Comparison of ENCODE assay signal across 8 mouse cellular contexts in genomic region chr17:45563655-45564530, GRCm38 (mm10). TPM values are rescaled to one million over a fixed set of nuclear protein-coding genes. Genes with fewer than 3 reads are reported as not detected.
DNase-seq lines count a peak whose midpoint lies in the region; ATAC-seq and TF ChIP-seq lines count a peak whose summit lies in the region.

Gene Slc35b2 (plus strand): TSS chr17:45563874.

- intact Hi-C loops in heart, postnatal 25 days (cut with DNase I) = loop anchor here (10.0 kb wide), 1 partner anchor 471 kb away; the partner anchor contains the start of gene Vegfa

- peak; percentile 85 for TF ChIP-seq CTCF in ES-Bruce4 (IDR thresholded peaks at IDR 0.05; ENCODE audit: low read depth, low read length)
- peak; percentile 89 for TF ChIP-seq CTCF in layer of hippocampus, adult 2 months (conservative IDR thresholded peaks at IDR 0.05)
- TF ChIP-seq CTCF in lung, embryonic 14.5 days (IDR thresholded peaks at IDR 0.05; ENCODE audit: low read depth) = peak; percentile 92

- H3K9me3 ChIP-seq in ES-Bruce4 (replicated peaks; ENCODE audit: control insufficient read depth, insufficient read depth, low read length, poor library complexity, severe bottlenecking) = no peaks in the 10 kb centered on the region
- no peaks in the 10 kb centered on the region for H3K9me3 ChIP-seq in forebrain, embryonic 16.5 days (ENCODE audit: control insufficient read depth, low read length)
- no peaks in the 10 kb centered on the region for H3K9me3 ChIP-seq in lung, embryonic 14.5 days (ENCODE audit: low read depth, low read length)

- no peaks in the 10 kb centered on the region for H3K4me1 ChIP-seq in ES-Bruce4 (ENCODE audit: control insufficient read depth, insufficient read depth, low read length)
- peaks cover 15% of the 10 kb centered on the region for H3K4me1 ChIP-seq in forebrain, embryonic 16.5 days (replicated peaks; ENCODE audit: control insufficient read depth, insufficient read depth, low read length)
- H3K4me1 ChIP-seq in lung, embryonic 14.5 days (ENCODE audit: insufficient read depth) = peaks cover 7% of the 10 kb centered on the region

- no peak within 1 kb of the TSS for H3K27ac ChIP-seq in ES-Bruce4 (ENCODE audit: insufficient read depth, low read length)
- H3K27ac ChIP-seq in forebrain, embryonic 16.5 days (ENCODE audit: low read length) = peak within 1 kb of the TSS; percentile 85
- H3K27ac ChIP-seq in layer of hippocampus, adult 2 months = peak within 1 kb of the TSS; percentile 94
- H3K27ac ChIP-seq in lung, embryonic 14.5 days (ENCODE audit: low read depth) = peak within 1 kb of the TSS; percentile 72

- peak within 1 kb of the TSS; percentile 85 for H3K4me3 ChIP-seq in ES-Bruce4 (ENCODE audit: low read depth, low read length)
- peak within 1 kb of the TSS; percentile 77 for H3K4me3 ChIP-seq in forebrain, embryonic 16.5 days (replicated peaks; ENCODE audit: low read length)
- peak within 1 kb of the TSS; percentile 93 for H3K4me3 ChIP-seq in layer of hippocampus, adult 2 months
- H3K4me3 ChIP-seq in lung, embryonic 14.5 days (ENCODE audit: low read depth, low read length) = peak within 1 kb of the TSS; percentile 74

- TF ChIP-seq POLR2A in ES-Bruce4 (IDR thresholded peaks at IDR 0.05; ENCODE audit: insufficient read depth, low read length) = peak; percentile 32

- no peaks in the 10 kb centered on the region for H3K27me3 ChIP-seq in ES-Bruce4 (ENCODE audit: control insufficient read depth, insufficient read depth, low read length, poor library complexity, severe bottlenecking)
- no peaks in the 10 kb centered on the region for H3K27me3 ChIP-seq in forebrain, embryonic 16.5 days (replicated peaks; ENCODE audit: control insufficient read depth, insufficient read depth, low read length)
- H3K27me3 ChIP-seq in lung, embryonic 14.5 days (ENCODE audit: insufficient read depth, low read length) = no peaks in the 10 kb centered on the region

- peak; percentile 93 to 95 for DNase-seq in cerebellum, adult 18-20 months
- peak; percentile 91 for DNase-seq in heart, postnatal 25 days (ENCODE audit: low spot score)
- peak; percentile 94 to 95 for DNase-seq in layer of hippocampus, adult 2 months (ENCODE audit: low spot score in 2 of 2)
- peak; percentile 95 for DNase-seq in lung, embryonic 14.5 days
- peak; percentile 91 for DNase-seq in testis, postnatal 14 days (ENCODE audit: low spot score)

- peak; percentile 60; the same call in 1 of the 2 replicates for TF ChIP-seq EP300 in ES-Bruce4 (IDR thresholded peaks at IDR 0.05; ENCODE audit: insufficient read depth, low read depth, low read length)

- H3K36me3 ChIP-seq in ES-Bruce4 (ENCODE audit: control insufficient read depth, insufficient read depth, low read length, poor library complexity, severe bottlenecking) = peaks cover 28% of the 10 kb centered on the region
- H3K36me3 ChIP-seq in forebrain, embryonic 16.5 days (ENCODE audit: control insufficient read depth, insufficient read depth) = peaks cover 23% of the 10 kb centered on the region
- H3K36me3 ChIP-seq in lung, embryonic 14.5 days (ENCODE audit: insufficient read depth) = peaks cover 41% of the 10 kb centered on the region

- ATAC-seq in forebrain, embryonic 16.5 days = peak; percentile 88
- ATAC-seq in lung, embryonic 14.5 days (ENCODE audit: insufficient read depth) = peak; percentile 83
- peak; percentile 73 for ATAC-seq in neutrophil, adult 5-6 weeks (ENCODE audit: extremely low read depth, insufficient number of reproducible peaks, low FRiP score, poor library complexity, severe bottlenecking)

- WGBS in forebrain, embryonic 16.5 days = under 1% methylated on average over 47 of the region's 61 CpGs
- under 1% methylated on average over 51 of the region's 61 CpGs for WGBS in lung, embryonic 14.5 days

- peak within 1 kb of the TSS; percentile 60 for H3K4me2 ChIP-seq in forebrain, embryonic 16.5 days (ENCODE audit: low read length)
- H3K4me2 ChIP-seq in lung, embryonic 14.5 days = peak within 1 kb of the TSS; percentile 98

- peak within 1 kb of the TSS; percentile 86 for H3K9ac ChIP-seq in ES-Bruce4 (ENCODE audit: low read depth, poor library complexity, severe bottlenecking)
- peak within 1 kb of the TSS; percentile 93 for H3K9ac ChIP-seq in forebrain, embryonic 16.5 days (replicated peaks; ENCODE audit: low read depth, low read length)
- H3K9ac ChIP-seq in lung, embryonic 14.5 days = peak within 1 kb of the TSS; percentile 91

RNA-seq across cellular contexts. Expression of gene Slc35b2, which starts in this region (rescaled TPM):
- polyA plus RNA-seq in ES-Bruce4 (2011; ENCODE audit: insufficient read depth, insufficient read length, low read depth, missing spikeins) = 28.2 and 31.7 TPM in 2 replicates
- 91.5 and 93.3 TPM in 2 replicates for polyA plus RNA-seq in forebrain, embryonic 16.5 days (2015; fragmentation: Nextera tagmentation; extraction: Ambion mirVana)
- 10 to 100 TPM; 23.7 to 24.3 TPM for total RNA-seq in heart, postnatal 25 days (2021)
- total RNA-seq in layer of hippocampus, adult 2 months (2021) = 10 to 100 TPM; 31.1 to 31.8 TPM
- polyA plus RNA-seq in lung, embryonic 14.5 days (2014; fragmentation: Nextera tagmentation; extraction: Ambion mirVana) = 130 and 137 TPM in 2 replicates
- 17.7 and 24.6 TPM in 2 replicates for total RNA-seq in neutrophil, adult 5-6 weeks (2017)
